Mouse (Mus musculus): ENCODE measurements around the gene Gm49601. TPM values are rescaled to one million over a fixed set of nuclear protein-coding genes. Genes with fewer than 3 reads are reported as not detected.

The Gm49601 gene
- total RNA-seq, 2 experiments from 2014 or later = 1.1 to 4.9 TPM

GRCm38 (mm10) chr16:18608226-18608625 lies 18.0 kb downstream of the Gm49601 start:
- peak in 1 of 2 experiments; percentile 34 for DNase-seq

DNA sequence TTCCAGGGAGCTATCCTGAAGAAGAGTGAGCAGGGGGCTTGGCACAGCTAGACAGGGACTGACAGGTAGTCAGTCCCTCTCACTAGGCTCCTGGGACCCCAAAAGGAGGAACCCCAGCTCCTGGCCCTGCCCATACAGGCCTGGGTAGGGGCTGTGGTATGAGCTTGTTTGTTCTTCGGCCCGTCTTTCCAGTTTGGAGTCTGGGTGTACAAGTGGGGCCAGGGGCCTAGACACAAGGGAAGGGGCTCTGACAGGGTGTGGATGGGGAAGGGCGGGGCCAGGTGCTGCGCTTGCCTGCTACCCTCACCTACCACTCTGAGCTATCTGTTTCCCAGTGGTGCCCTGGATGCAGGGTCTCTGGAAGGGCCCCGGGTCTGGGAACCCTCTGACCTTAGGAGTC lies 20.5 kb downstream of the Gm49601 start:
- no peak for DNase-seq

GRCm38 (mm10) chr16:18604267-18604701 lies 21.9 kb downstream of the Gm49601 start:
- no peak for DNase-seq

DNA sequence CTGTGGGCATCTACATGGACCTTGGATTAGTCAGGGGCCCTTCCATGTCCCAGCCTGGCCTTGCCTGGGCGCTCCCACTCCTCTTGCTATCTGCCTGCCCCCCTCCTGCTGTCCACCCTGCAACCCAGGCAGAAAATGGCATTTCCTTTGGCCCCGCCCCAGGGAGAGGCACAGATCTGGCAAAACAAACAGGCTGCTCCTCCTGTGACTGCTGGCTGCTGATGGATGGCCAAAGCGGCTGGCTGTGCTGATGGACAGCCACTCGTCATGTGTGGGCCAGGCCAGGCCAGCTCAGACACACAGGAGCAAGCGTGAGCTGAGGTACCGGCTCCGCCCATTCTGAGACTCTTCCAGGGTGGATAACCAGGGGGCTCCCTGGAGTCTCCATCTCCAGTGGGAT lies 24.8 kb downstream of the Gm49601 start:
- DNase-seq = no peak

GRCm38 (mm10) chr16:18598006-18598405 lies 28.2 kb downstream of the Gm49601 start:
- no peak for DNase-seq

- DNase-seq = no peak
These were observed 30.0 kb downstream of the Gm49601 start for GRCm38 (mm10) chr16:18596255-18596654.

DNA sequence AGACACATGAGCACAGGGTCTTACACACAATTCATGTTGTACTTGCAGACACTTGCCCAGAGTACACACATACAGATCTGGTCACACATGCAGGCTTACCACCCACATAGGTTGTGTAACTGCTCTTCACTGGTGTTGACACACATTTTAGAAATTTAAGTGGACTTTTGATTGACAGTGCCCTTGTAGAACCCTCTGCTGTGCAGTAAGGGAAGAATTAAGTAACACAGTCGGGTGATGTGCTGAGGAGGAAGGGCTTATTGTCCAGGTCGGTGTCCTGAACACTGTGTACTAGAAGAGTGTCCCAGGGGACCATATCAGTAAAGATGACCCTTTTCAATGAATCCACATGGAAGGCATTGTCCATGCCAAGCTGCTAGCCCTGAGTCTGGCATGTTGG lies 32.3 kb downstream of the Gm49601 start:
- DNase-seq = no peak

GRCm38 (mm10) chr16:18591047-18592018 lies 34.9 kb downstream of the Gm49601 start:
- peak in 1 of 2 experiments; percentile 43 for DNase-seq

GRCm38 (mm10) chr16:18589804-18590790 lies 36.1 kb downstream of the Gm49601 start, which contains the start of gene Tbx1:
TSS of gene Tbx1 (minus strand) at chr16:18590671.
- no peak for DNase-seq

DNA sequence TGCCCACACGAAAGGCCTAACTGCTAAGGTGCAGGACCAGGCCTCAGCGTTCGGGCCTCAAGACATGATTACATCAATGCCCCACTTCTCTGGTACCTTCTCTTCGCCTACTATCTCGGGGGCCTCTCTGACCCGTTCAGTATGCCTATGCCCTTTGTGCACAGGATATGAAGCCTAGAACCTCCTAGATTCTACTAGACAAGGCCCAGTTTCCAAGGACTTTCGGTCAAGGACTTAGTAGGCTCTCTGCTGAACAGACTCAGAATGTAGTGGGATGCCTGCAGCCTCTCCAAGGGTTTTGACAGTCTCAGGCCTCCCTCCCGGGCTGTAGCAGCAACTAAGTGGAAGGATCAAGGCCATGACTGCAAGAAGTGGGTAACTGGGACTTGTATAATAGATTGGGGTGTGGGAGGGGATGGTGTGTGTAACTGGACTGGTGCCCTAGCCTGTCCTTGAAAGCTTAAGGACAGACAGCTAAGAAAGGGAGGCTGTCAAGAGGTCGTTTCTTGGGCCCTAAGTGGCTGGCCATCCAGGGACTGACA lies 37.1 kb downstream of the Gm49601 start:
- no peak for DNase-seq

- no peak for DNase-seq
These were observed 37.5 kb downstream of the Gm49601 start for GRCm38 (mm10) chr16:18588738-18589055.

GRCm38 (mm10) chr16:18587847-18588737 lies 38.1 kb downstream of the Gm49601 start:
- DNase-seq = no peak

GRCm38 (mm10) chr16:18586906-18587546 lies 39.2 kb downstream of the Gm49601 start:
- DNase-seq = no peak

DNA sequence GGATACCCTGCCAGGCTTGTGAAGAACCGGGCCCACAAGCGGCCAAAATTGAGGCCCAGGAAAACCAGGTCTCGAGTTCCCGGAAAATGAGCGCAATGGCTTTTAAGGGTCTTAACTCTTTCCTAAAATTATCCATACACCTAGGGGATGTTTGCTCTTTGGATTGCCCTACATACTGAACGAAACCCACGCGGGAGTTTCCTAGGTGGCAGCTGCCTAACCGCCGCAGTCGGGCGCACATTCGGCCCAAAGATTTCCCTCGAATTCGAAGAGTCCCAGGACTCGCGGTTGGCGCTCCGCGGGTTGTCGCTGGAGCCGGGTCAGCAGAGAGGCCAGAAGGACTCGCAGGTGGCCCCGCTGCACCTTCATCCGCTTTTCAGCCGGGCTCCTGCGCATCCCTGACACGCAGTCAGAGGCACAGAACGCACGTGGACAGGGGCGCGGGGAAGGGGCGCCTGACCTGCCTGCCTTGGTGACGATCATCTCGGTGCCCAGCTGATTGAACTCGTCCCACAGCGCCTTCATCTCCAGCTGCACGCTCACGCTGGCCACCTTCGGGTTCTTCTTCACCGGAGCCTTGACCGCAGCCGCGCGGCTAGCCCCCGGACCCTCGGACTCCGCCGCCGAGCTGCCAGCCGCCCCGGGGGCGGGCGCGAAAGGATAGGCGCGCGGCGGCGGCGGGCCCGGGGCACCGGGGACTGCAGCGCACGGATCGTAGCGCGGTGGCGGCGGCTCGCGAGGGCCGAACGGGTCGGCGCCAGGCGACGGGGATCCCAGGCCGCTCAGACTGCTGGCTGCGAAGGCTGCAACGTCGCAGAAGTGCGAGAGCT lies 39.9 kb downstream of the Gm49601 start:
- no peak for DNase-seq

GRCm38 (mm10) chr16:18585676-18586075 lies 40.6 kb downstream of the Gm49601 start:
- DNase-seq = no peak

- no peak for DNase-seq
These were observed 41.2 kb downstream of the Gm49601 start for GRCm38 (mm10) chr16:18584901-18585510.

GRCm38 (mm10) chr16:18583673-18584357 lies 42.4 kb downstream of the Gm49601 start:
- DNase-seq = no peak

GRCm38 (mm10) chr16:18583169-18583568 lies 43.1 kb downstream of the Gm49601 start:
- no peak for DNase-seq
